Mouse (Mus musculus): Measurements from ENCODE around the gene Rbfox3. TPM values are rescaled to one million over a fixed set of nuclear protein-coding genes. Genes with fewer than 3 reads are reported as not detected.

Rbfox3 gene
- polyA plus RNA-seq, 1 experiment: not detected

DNA sequence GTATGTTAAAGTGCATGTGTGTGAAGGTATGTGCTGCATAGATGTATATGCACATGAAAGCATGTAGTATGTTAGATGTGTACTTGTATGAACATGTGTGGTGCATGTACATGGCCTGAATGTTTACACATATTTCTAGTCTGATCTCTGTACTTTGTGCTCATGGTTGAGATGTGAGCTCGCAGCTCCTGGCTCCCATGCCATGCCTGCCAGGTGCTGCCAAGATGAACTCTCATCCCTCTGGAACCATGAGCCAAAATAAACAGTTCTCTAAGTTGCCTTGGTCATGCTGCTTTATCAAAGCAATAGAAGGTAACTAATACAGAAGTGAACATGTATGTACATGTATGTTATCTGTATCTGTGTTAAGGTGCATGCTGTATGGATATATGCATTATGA, 161.9 kb downstream of the Rbfox3 start:
- TF ChIP-seq MAX (IDR thresholded peaks at IDR 0.05; ENCODE audit: low read depth) (no peak), TCF3 (IDR thresholded peaks at IDR 0.05; ENCODE audit: insufficient read length, low read depth) (no peak), E2F4 (IDR thresholded peaks at IDR 0.05; ENCODE audit: insufficient read depth) (no peak), TCF12 (IDR thresholded peaks at IDR 0.05; ENCODE audit: insufficient read depth, poor library complexity, severe bottlenecking) (no peak), USF1 (IDR thresholded peaks at IDR 0.05; ENCODE audit: low read depth) (no peak), POLR2A (IDR thresholded peaks at IDR 0.05; ENCODE audit: insufficient read length, low read depth) (no peak), CEBPB (IDR thresholded peaks at IDR 0.05; ENCODE audit: insufficient read depth, poor library complexity, severe bottlenecking) (no peak), SRF (IDR thresholded peaks at IDR 0.05; ENCODE audit: control insufficient read depth, insufficient read length, low read depth) (no peak), REST (IDR thresholded peaks at IDR 0.05; ENCODE audit: insufficient read depth, insufficient read length) (no peak), POLR2AphosphoS2 (IDR thresholded peaks at IDR 0.05; ENCODE audit: insufficient read length, low read depth) (no peak)
- H3K79me2 ChIP-seq (ENCODE audit: control insufficient read depth, insufficient read depth): no peaks in the 10 kb centered on the region
- peaks cover 35% of the 10 kb centered on the region for H3K27me3 ChIP-seq (ENCODE audit: control insufficient read depth, insufficient read depth, insufficient read length)

DNA sequence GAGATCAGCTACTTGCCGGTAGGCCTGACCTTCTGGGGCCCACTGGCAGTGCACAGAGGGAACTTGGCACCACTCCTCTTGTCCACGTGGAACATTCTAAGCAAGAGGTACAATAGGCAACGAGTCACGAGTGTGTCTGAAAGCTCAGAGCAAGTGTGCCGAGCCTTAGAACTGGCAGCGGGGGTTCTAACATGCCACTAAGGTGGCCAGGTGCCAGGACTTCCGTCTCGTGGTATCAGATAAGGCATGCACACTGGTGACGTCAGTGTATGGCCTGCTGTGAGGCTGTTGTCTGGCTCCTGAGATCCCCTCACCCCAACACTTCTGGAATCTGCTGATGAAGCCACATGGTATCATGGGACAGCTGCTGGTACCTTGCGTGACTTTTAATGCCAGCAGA, 162.8 kb downstream of the Rbfox3 start:
- Histone ChIP-seq H3ac (ENCODE audit: control insufficient read depth, insufficient read length) (no peak overlapping the region), H3K4me3 (no peak overlapping the region), H3K4me2 (ENCODE audit: low read depth) (no peak overlapping the region), H3K27me3 (ENCODE audit: control insufficient read depth, insufficient read depth, insufficient read length) (peaks cover 41% of the 10 kb centered on the region), H3K79me2 (ENCODE audit: control insufficient read depth, insufficient read depth) (no peaks in the 10 kb centered on the region), H3K36me3 (ENCODE audit: control insufficient read depth, insufficient read depth) (no peaks in the 10 kb centered on the region)
- no peak for TF ChIP-seq REST (IDR thresholded peaks at IDR 0.05; ENCODE audit: insufficient read depth, insufficient read length)
- no peak for TF ChIP-seq USF1 (IDR thresholded peaks at IDR 0.05; ENCODE audit: low read depth)
- TF ChIP-seq POLR2A (IDR thresholded peaks at IDR 0.05; ENCODE audit: insufficient read length, low read depth): no peak
- TF ChIP-seq MYOG (IDR thresholded peaks at IDR 0.05; ENCODE audit: control insufficient read depth in 1 of 3, insufficient read depth in 1 of 3, insufficient read length in 2 of 3, low read depth in 2 of 3): no peak
- no peak for TF ChIP-seq SRF (IDR thresholded peaks at IDR 0.05; ENCODE audit: control insufficient read depth, insufficient read length, low read depth)
- TF ChIP-seq CEBPB (IDR thresholded peaks at IDR 0.05; ENCODE audit: insufficient read depth, poor library complexity, severe bottlenecking): no peak
- no peak for TF ChIP-seq MYOD1 (IDR thresholded peaks at IDR 0.05; ENCODE audit: control insufficient read depth in 1 of 3, insufficient read length in 2 of 3, low read depth in 2 of 3)
- no peak for TF ChIP-seq TCF3 (IDR thresholded peaks at IDR 0.05; ENCODE audit: insufficient read length, low read depth)
- TF ChIP-seq E2F4 (IDR thresholded peaks at IDR 0.05; ENCODE audit: insufficient read depth): no peak
- TF ChIP-seq TCF12 (IDR thresholded peaks at IDR 0.05; ENCODE audit: insufficient read depth, poor library complexity, severe bottlenecking): no peak
- no peak for TF ChIP-seq POLR2AphosphoS2 (IDR thresholded peaks at IDR 0.05; ENCODE audit: insufficient read length, low read depth)
- no peak for TF ChIP-seq MAX (IDR thresholded peaks at IDR 0.05; ENCODE audit: low read depth)

More for the DNA sequence above, 161.9 kb downstream of the Rbfox3 start:
- H3ac ChIP-seq (ENCODE audit: control insufficient read depth, insufficient read length): no peak overlapping the region
- H3K36me3 ChIP-seq (ENCODE audit: control insufficient read depth, insufficient read depth): no peaks in the 10 kb centered on the region
- H3K4me2 ChIP-seq (ENCODE audit: low read depth): no peak overlapping the region
- H3K4me3 ChIP-seq: no peak overlapping the region

DNA sequence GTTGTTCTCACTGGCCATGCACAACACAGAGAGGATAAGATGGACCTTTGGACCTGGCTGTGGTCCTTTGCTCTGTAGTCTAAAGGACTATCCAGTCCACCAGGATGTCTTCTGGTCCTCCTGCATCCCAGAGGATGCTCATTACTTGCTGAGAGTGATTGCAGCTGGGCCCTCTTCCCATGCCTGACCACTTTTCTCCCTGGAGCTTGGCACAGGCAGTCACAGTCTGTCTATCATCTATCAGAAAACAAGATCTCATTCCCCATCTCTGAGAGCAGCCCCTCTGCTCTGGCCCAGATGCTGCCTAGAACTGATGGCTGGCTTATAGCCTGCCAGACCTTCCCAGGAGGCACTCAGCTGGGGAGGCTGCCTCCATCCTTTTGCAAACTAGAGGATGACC, 166.1 kb downstream of the Rbfox3 start:
- no peak overlapping the region for H3K4me2 ChIP-seq (ENCODE audit: low read depth)
- no peaks in the 10 kb centered on the region for H3K79me2 ChIP-seq (ENCODE audit: control insufficient read depth, insufficient read depth)
- H3K27me3 ChIP-seq (ENCODE audit: control insufficient read depth, insufficient read depth, insufficient read length): peaks cover 45% of the 10 kb centered on the region
- no peaks in the 10 kb centered on the region for H3K36me3 ChIP-seq (ENCODE audit: control insufficient read depth, insufficient read depth)
- TF ChIP-seq E2F4 (IDR thresholded peaks at IDR 0.05; ENCODE audit: insufficient read depth) (no peak), REST (IDR thresholded peaks at IDR 0.05; ENCODE audit: insufficient read depth, insufficient read length) (no peak), MAX (IDR thresholded peaks at IDR 0.05; ENCODE audit: low read depth) (no peak), TCF12 (IDR thresholded peaks at IDR 0.05; ENCODE audit: insufficient read depth, poor library complexity, severe bottlenecking) (no peak), USF1 (IDR thresholded peaks at IDR 0.05; ENCODE audit: low read depth) (no peak), CEBPB (IDR thresholded peaks at IDR 0.05; ENCODE audit: insufficient read depth, poor library complexity, severe bottlenecking) (no peak), MYOD1 (IDR thresholded peaks at IDR 0.05; ENCODE audit: control insufficient read depth in 1 of 3, insufficient read length in 2 of 3, low read depth in 2 of 3) (no peak), TCF3 (IDR thresholded peaks at IDR 0.05; ENCODE audit: insufficient read length, low read depth) (no peak), POLR2AphosphoS2 (IDR thresholded peaks at IDR 0.05; ENCODE audit: insufficient read length, low read depth) (no peak), SRF (IDR thresholded peaks at IDR 0.05; ENCODE audit: control insufficient read depth, insufficient read length, low read depth) (no peak), MYOG (IDR thresholded peaks at IDR 0.05; ENCODE audit: control insufficient read depth in 1 of 3, insufficient read depth in 1 of 3, insufficient read length in 2 of 3, low read depth in 2 of 3) (no peak), POLR2A (IDR thresholded peaks at IDR 0.05; ENCODE audit: insufficient read length, low read depth) (no peak)
- no peak overlapping the region for H3ac ChIP-seq (ENCODE audit: control insufficient read depth, insufficient read length)
- no peak overlapping the region for H3K4me3 ChIP-seq

DNA sequence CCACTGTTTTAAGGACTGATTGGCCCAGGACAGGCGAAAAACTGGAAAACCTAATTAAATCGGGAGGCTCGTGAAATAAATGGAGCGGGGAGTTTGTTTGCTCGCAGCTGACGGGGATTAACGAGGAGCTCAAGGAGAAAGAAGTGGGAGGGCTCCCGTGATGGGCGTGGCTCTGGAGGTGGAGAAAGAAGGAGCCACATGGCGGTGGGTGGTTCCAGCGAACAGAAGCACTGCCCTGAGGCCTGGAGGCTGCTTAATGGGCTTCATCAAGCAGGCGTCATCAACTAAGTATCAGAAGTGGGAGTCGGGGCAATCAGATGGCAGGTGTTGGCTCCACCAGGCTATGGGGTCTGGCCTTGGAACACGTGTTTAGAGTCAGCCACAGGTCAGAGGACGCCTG, 166.6 kb downstream of the Rbfox3 start:
- Histone ChIP-seq H3K4me3 (no peak overlapping the region), H3K27me3 (ENCODE audit: control insufficient read depth, insufficient read depth, insufficient read length) (peaks cover 45% of the 10 kb centered on the region), H3K79me2 (ENCODE audit: control insufficient read depth, insufficient read depth) (no peaks in the 10 kb centered on the region), H3K4me2 (ENCODE audit: low read depth) (peak overlapping the region; percentile 55), H3ac (ENCODE audit: control insufficient read depth, insufficient read length) (no peak overlapping the region), H3K36me3 (ENCODE audit: control insufficient read depth, insufficient read depth) (no peaks in the 10 kb centered on the region)
- no peak for TF ChIP-seq MAX (IDR thresholded peaks at IDR 0.05; ENCODE audit: low read depth)
- no peak for TF ChIP-seq REST (IDR thresholded peaks at IDR 0.05; ENCODE audit: insufficient read depth, insufficient read length)
- TF ChIP-seq SRF (IDR thresholded peaks at IDR 0.05; ENCODE audit: control insufficient read depth, insufficient read length, low read depth): no peak
- no peak for TF ChIP-seq E2F4 (IDR thresholded peaks at IDR 0.05; ENCODE audit: insufficient read depth)
- TF ChIP-seq TCF12 (IDR thresholded peaks at IDR 0.05; ENCODE audit: insufficient read depth, poor library complexity, severe bottlenecking): no peak
- TF ChIP-seq USF1 (IDR thresholded peaks at IDR 0.05; ENCODE audit: low read depth): no peak
- TF ChIP-seq POLR2AphosphoS2 (IDR thresholded peaks at IDR 0.05; ENCODE audit: insufficient read length, low read depth): no peak
- no peak for TF ChIP-seq MYOD1 (IDR thresholded peaks at IDR 0.05; ENCODE audit: control insufficient read depth in 1 of 3, insufficient read length in 2 of 3, low read depth in 2 of 3)
- TF ChIP-seq MYOG (IDR thresholded peaks at IDR 0.05; ENCODE audit: control insufficient read depth in 1 of 3, insufficient read depth in 1 of 3, insufficient read length in 2 of 3, low read depth in 2 of 3): no peak
- no peak for TF ChIP-seq POLR2A (IDR thresholded peaks at IDR 0.05; ENCODE audit: insufficient read length, low read depth)
- TF ChIP-seq CEBPB (IDR thresholded peaks at IDR 0.05; ENCODE audit: insufficient read depth, poor library complexity, severe bottlenecking): no peak
- no peak for TF ChIP-seq TCF3 (IDR thresholded peaks at IDR 0.05; ENCODE audit: insufficient read length, low read depth)

Measured in myocyte (in vitro differentiated cells).